Mouse (Mus musculus) stomach, embryonic 14.5 days (tissue): ENCODE results near the gene Tpmt. TPM values are rescaled to one million over a fixed set of nuclear protein-coding genes. Genes with fewer than 3 reads are reported as not detected.
A peak's percentile ranks its signal among the peaks of the same experiment; 100 is the strongest.

Source experiments
- ATAC-seq: fragments of 200-750 bp; cut with Nextera tagmentation; 2 replicates; pipeline ENCODE4 v1.8.0; 2017; ENCODE audit warnings: low read depth, moderate TSS enrichment; ENCODE audit not compliant: insufficient number of reproducible peaks, insufficient read depth, low FRiP score
- H3K27ac ChIP-seq: fragments of 300-500 bp; sonication (generic); 2 replicates; pipeline ENCODE4 v1.5.1; 2014; ENCODE audit warnings: mild to moderate bottlenecking, low read length, moderate library complexity, mixed read lengths
- H3K27me3 ChIP-seq: fragments of 300-500 bp; sonication (generic); 2 replicates; pipeline ENCODE4 v1.6.1; 2014; ENCODE audit warnings: low read length, control low read depth, mixed read lengths; ENCODE audit not compliant: control insufficient read depth, insufficient read depth
- H3K36me3 ChIP-seq: fragments of 300-500 bp; sonication (generic); 2 replicates; pipeline ENCODE4 v1.6.1; 2014; ENCODE audit warnings: mild to moderate bottlenecking, control low read depth, low read length, moderate library complexity, mixed read lengths; ENCODE audit not compliant: control insufficient read depth, insufficient read depth
- H3K4me1 ChIP-seq: fragments of 300-500 bp; sonication (generic); 2 replicates; pipeline ENCODE4 v1.6.1; 2014; ENCODE audit warnings: low read length, control low read depth, mixed read lengths; ENCODE audit not compliant: control insufficient read depth, insufficient read depth
- H3K4me2 ChIP-seq: fragments of 300-500 bp; sonication (generic); replicated peaks from 2 replicates; pipeline ENCODE4 v1.6.1; 2014; ENCODE audit warnings: low read depth, low read length, control low read depth
- H3K4me3 ChIP-seq: fragments of 300-500 bp; sonication (generic); 2 replicates; pipeline ENCODE4 v1.5.1; 2014; ENCODE audit warnings: low read depth, low read length, control low read depth
- H3K9ac ChIP-seq: fragments of 300-500 bp; sonication (generic); replicated peaks from 2 replicates; pipeline ENCODE4 v1.6.1; 2014; ENCODE audit warnings: low read depth, mild to moderate bottlenecking, control low read depth, low read length, moderate library complexity, mixed read lengths
- H3K9me3 ChIP-seq: fragments of 300-500 bp; sonication (generic); 2 replicates; pipeline ENCODE4 v1.6.1; 2016; ENCODE audit warnings: low read depth, low read length, control low read depth; ENCODE audit not compliant: control insufficient read depth
- WGBS: fragments of 180-500 bp; shearing (Covaris S2); extraction: QIAGEN DNeasy Blood & Tissue Kit; methylation state at CpG from one replicate; pipeline ENCODE4 v1.1.7; 2014; 5-methylcytosine and 5-hydroxymethylcytosine counted together
- polyA plus RNA-seq: library from polyadenylated mRNA; unstranded; fragments of >200 nt; fragmentation: Nextera tagmentation; extraction: Ambion mirVana; gene quantifications from 2 replicates; pipeline ENCODE4 v1.2.1, GENCODE M21; 2014

Gene Tpmt
- polyA plus RNA-seq, 1 experiment from 2014 or later: 24.2 TPM

DNA sequence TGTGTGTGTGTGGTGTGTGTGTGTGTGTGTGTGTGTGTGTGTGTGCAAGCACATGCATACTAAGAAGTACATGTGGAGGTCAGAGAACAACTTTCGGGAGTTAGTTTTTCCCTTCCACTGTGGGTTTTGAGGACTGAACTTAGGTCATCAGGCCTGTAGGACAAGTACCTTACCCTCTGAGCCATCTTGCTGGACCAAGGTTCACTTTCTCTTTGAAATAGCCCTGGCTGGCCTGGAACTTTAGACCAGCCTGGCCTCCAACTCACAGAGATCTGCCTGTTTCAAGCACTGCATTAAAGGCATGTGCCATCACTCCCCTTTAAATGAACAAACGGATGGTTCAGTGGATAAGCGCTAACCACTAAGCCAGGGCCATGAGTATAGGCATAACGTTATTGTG lies 10.9 kb downstream of the Tpmt start:
- 83% methylated on average over 4 of the region's 4 CpGs for WGBS
- Histone ChIP-seq H3K4me3 (no peak overlapping the region), H3K27me3 (no peaks in the 10 kb centered on the region), H3K27ac (no peak overlapping the region), H3K9ac (no peak overlapping the region), H3K4me2 (no peak overlapping the region), H3K9me3 (no peaks in the 10 kb centered on the region), H3K4me1 (no peaks in the 10 kb centered on the region), H3K36me3 (no peaks in the 10 kb centered on the region)
- no peak for ATAC-seq

DNA sequence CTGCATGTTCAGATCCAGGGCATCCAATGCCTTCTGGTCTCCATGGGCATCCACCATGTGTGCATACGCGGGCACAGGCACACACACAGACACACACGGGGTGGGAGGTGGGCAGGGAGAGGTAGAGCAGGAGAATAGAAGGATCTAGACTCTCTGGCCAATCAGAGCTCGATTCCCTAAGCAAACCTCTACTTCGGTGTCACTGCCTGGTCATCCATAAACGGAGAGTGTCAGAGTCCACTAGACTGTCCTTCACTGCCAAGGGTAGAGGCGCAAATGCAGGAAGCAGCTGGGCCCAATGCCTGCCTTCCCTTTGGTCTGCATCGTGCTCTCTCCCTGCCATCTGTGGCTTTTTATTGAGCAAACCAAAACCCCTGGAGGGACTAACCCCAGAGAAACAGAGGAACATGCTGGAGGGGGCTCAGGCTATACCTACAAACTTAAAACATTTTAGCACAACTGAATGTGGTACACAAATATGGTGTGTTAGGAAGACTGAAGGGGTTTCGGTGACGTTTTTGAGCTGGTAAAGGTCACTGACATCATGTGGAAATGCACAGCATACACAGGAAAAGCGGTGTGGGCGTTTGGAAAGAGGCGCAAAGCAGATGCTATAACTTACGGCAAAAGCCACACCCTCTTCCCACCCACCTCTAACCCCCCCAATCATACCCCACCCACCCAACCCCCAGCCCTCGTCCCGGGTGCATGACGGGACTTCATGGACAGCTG lies 14.0 kb downstream of the Tpmt start:
- no peak overlapping the region for H3K27ac ChIP-seq
- no peaks in the 10 kb centered on the region for H3K9me3 ChIP-seq
- WGBS: 90% methylated on average over 17 of the region's 17 CpGs
- H3K4me2 ChIP-seq: no peak overlapping the region
- ATAC-seq: no peak
- no peaks in the 10 kb centered on the region for H3K27me3 ChIP-seq
- H3K4me1 ChIP-seq: no peaks in the 10 kb centered on the region
- H3K9ac ChIP-seq: no peak overlapping the region
- no peaks in the 10 kb centered on the region for H3K36me3 ChIP-seq
- H3K4me3 ChIP-seq: no peak overlapping the region

DNA sequence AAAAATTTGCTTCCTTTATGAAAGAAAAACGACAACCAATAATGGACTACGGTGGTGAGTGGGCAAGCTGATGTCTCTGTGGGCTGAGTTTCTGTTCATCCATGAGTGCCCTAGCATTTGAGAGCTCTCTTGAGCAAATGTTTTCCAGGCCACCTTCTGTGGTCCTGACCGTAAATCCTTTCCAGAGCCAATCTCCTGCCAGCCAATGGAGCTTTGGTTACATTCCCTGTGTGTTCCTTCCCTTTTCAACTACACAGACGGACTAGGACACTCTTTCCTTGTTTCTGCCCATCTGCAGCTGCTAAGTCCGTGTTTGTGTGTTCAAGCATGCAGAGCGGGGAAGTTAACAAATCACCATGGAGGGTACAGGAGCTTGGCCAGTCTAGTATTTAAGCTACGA lies 23.7 kb downstream of the Tpmt start:
- no peak overlapping the region for H3K9ac ChIP-seq
- no peaks in the 10 kb centered on the region for H3K9me3 ChIP-seq
- 73% methylated on average over 7 of the region's 7 CpGs for WGBS
- no peaks in the 10 kb centered on the region for H3K36me3 ChIP-seq
- no peak for ATAC-seq
- no peaks in the 10 kb centered on the region for H3K4me1 ChIP-seq
- no peak overlapping the region for H3K4me2 ChIP-seq
- H3K27ac ChIP-seq: no peak overlapping the region
- H3K27me3 ChIP-seq: no peaks in the 10 kb centered on the region
- H3K4me3 ChIP-seq: no peak overlapping the region

DNA sequence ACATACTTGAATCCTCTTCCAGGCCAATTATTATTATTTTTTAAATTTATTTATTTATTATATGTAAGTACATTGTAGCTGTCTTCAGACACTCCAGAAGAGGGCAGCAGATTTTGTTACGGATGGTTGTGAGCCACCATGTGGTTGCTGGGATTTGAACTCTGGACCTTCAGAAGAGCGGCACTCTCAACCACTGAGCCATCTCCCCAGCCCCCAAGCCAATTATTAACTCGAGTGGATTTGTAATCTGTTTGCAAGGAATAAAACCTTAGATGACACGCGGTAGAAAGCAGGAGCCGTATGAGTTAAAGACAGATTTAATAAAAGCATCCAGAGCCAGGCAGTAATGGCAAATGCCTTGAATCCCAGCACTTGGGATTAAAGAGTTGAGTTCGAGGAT lies 24.8 kb downstream of the Tpmt start:
- ATAC-seq: no peak
- H3K9ac ChIP-seq: no peak overlapping the region
- 0 out of 2 replicates have a peak, but pooled peaks cover 2% of the 10 kb centered on the region for H3K4me1 ChIP-seq
- no peaks in the 10 kb centered on the region for H3K36me3 ChIP-seq
- no peak overlapping the region for H3K27ac ChIP-seq
- H3K27me3 ChIP-seq: no peaks in the 10 kb centered on the region
- 80% methylated on average over 7 of the region's 7 CpGs for WGBS
- H3K4me3 ChIP-seq: no peak overlapping the region
- no peak overlapping the region for H3K4me2 ChIP-seq
- H3K9me3 ChIP-seq: no peaks in the 10 kb centered on the region

DNA sequence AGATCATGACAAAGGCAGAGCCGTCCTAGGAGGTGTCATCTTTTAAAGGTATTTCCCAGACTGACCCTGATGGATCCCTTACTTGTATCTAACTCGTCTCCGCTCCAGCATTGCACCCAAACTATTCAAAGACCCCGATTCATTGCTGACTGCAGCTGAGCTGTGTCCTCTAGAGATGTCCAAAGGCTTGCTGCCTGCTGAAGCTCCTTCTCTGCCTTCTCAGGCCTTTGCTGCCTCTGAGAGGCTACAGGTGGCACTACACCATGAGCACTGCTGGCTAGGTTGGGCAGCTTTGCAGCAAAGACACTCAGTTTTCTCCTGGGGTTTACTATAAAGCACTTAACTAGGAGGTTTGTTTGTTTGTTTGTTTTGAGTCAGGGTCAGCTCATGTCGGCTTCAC lies 27.3 kb downstream of the Tpmt start:
- Histone ChIP-seq H3K4me2 (no peak overlapping the region), H3K9me3 (peaks cover 8% of the 10 kb centered on the region; the same call in 1 of the 2 replicates), H3K4me3 (no peak overlapping the region), H3K36me3 (no peaks in the 10 kb centered on the region), H3K27me3 (peaks cover 5% of the 10 kb centered on the region; the same call in 1 of the 2 replicates), H3K4me1 (0 out of 2 replicates have a peak, but pooled peaks cover 4% of the 10 kb centered on the region), H3K27ac (no peak overlapping the region), H3K9ac (no peak overlapping the region)
- no peak for ATAC-seq
- WGBS: 43% methylated on average over 5 of the region's 5 CpGs

DNA sequence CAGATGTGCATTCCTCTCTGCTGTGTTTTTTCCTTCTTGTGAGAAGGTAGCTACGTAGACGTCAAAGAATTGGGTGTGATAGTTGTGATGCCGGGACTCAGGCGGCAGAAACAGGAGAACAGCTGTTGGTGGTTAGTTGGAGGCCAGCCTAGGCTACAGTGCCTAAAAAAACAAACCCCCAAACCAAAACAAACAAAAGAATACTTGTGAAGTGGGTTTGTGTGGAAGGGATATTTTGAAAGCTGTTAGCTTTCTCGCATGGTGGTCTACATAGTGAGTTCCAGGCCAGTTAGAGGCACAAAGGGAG lies 29.4 kb downstream of the Tpmt start:
- Histone ChIP-seq H3K4me2 (peak overlapping the region; percentile 99), H3K9ac (no peak overlapping the region), H3K4me1 (0 out of 2 replicates have a peak, but pooled peaks cover 4% of the 10 kb centered on the region), H3K9me3 (peaks cover 22% of the 10 kb centered on the region; the same call in 1 of the 2 replicates), H3K27ac (no peak overlapping the region), H3K4me3 (peak overlapping the region; percentile 51; the same call in 1 of the 2 replicates), H3K36me3 (no peaks in the 10 kb centered on the region), H3K27me3 (peaks cover 5% of the 10 kb centered on the region; the same call in 1 of the 2 replicates)
- ATAC-seq: no peak
- WGBS: 76% methylated on average over 5 of the region's 5 CpGs

DNA sequence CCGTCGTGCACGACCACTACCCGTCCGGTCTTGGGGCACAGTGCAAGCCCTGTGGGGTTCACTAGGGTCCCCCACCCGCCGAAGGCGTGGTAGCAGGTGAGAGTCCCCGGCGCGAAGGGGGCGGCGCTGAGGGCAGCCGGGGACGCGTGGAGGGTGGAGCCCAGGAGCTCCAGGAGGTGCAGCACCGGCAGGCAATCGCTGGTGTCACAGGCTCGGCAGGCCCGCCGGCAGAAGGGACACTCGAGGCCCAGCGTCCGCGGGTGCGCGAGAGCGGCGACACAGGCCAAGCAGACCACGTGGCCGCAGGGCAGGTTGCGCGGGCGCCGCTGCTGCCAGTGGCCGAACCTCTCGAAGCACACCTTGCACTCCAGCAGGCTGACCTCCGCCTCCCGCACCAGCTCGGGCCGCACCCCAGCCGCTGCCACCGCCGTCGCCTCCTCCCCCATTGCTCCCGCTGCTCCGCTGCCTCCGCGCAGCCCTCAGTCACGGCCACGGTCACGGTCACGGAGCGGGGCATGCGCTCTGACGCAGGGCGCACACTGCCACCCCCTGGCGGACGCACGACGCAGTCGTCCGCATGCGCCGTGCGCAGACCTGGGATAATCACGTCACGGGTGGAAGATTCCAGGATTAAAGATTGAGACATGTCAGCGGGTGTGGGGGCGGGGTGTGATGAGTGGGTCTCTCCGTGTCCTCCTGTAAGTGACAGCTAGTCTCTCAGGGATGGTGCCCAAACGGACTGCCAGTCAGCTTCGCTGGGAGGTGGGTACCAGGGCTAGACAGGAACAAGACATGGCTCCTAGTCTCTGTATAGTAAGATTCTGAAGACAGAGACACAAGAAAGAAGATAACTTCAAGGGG lies 30.0 kb downstream of the Tpmt start, which contains the start of gene Nhlrc1:
Gene Nhlrc1, minus strand, starts transcription at position 517 of the 861 bp plus-strand sequence.
- H3K4me3 ChIP-seq: peak within 1 kb of the TSS; percentile 51
- peak within 1 kb of the TSS; percentile 29; the same call in 1 of the 2 replicates for H3K9ac ChIP-seq
- H3K36me3 ChIP-seq: no peaks in the 10 kb centered on the region
- 0 out of 2 replicates have a peak, but pooled peaks cover 4% of the 10 kb centered on the region for H3K4me1 ChIP-seq
- no peak within 1 kb of the TSS for H3K27ac ChIP-seq
- H3K9me3 ChIP-seq: peaks cover 23% of the 10 kb centered on the region; the same call in 1 of the 2 replicates
- H3K4me2 ChIP-seq: peak within 1 kb of the TSS; percentile 99
- 4% methylated on average over 60 of the region's 73 CpGs for WGBS
- peak; percentile 78 for ATAC-seq
- H3K27me3 ChIP-seq: peaks cover 5% of the 10 kb centered on the region; the same call in 1 of the 2 replicates

DNA sequence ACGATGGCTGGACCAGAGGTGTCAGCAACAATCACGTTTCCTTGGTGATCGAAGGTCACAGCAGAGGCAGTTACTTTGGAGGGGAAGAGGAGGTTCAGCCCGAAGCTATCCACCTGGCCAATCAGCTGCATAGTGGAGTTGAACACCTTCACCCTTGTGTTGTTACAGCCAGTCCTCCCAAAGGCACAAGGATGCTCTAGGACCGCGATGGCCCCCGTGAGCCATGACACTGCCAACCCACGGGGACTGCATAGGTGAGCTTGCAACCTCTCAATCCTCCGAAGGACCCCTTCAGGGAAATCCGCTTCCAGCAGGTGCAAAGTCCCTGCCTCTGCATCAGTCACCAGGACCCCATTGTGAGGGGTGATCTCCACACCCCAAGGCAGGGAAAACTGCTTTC lies 30.8 kb downstream of the Tpmt start:
- H3K36me3 ChIP-seq: no peaks in the 10 kb centered on the region
- H3K4me2 ChIP-seq: peak overlapping the region; percentile 99
- H3K9ac ChIP-seq: no peak overlapping the region
- H3K27me3 ChIP-seq: peaks cover 5% of the 10 kb centered on the region; the same call in 1 of the 2 replicates
- no peak overlapping the region for H3K27ac ChIP-seq
- H3K9me3 ChIP-seq: peaks cover 26% of the 10 kb centered on the region; the same call in 1 of the 2 replicates
- 0 out of 2 replicates have a peak, but pooled peaks cover 4% of the 10 kb centered on the region for H3K4me1 ChIP-seq
- 60% methylated on average over 10 of the region's 10 CpGs for WGBS
- peak overlapping the region; percentile 51; the same call in 1 of the 2 replicates for H3K4me3 ChIP-seq
- ATAC-seq: no peak
